Mouse (Mus musculus): ENCODE data around the gene Rgma. TPM values are rescaled to one million over a fixed set of nuclear protein-coding genes. Genes with fewer than 3 reads are reported as not detected.

Rgma gene
- total RNA-seq, 2 experiments from 2014 or later: 44.1 to 48.8 TPM

- DNase-seq: no peak
Measured at GRCm38 (mm10) chr7:73400051-73400916, 25.0 kb downstream of the Rgma start.

DNA sequence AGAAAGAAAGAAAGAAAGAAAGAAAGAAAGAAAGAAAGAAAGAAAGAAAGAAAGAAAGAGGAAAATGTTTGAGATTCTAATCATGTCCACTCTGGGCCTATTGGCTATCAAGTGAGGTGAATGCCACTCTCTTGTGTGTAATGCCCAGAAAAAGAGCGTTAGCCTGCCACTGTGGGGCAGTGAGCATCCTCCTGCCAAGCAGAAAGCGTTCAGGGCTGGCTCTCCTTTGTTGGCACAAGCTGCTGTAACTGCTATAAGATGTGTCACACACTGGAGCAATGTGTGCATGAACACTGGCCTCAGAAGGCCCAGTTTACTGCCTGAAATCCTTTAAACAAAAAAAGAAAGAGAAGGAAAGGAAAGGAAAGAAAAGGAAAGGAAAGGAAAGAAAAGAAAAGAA lies 26.8 kb downstream of the Rgma start:
- DNase-seq: no peak

DNA sequence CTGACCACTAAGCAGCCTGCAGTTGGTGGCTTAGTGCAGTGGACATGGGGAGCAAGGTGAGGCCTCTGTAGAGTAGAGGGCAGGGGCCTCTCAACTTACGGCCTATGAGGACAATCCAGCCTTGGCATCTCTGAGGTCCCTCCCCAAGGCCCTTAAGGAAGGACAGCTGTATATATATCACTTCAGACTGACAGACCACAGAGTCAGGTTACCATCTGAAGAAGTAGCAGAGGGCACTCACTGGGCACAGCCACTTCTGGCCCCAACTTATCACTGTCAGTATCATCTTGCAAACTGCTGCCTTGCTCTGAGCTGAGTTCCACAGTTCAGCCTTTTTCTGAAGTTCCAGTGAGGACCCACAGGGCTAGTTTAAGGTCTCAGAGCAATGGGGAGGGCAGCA lies 27.4 kb downstream of the Rgma start:
- DNase-seq: no peak

- no peak for DNase-seq
Measured at GRCm38 (mm10) chr7:73403538-73403937, 28.2 kb downstream of the Rgma start.

DNA sequence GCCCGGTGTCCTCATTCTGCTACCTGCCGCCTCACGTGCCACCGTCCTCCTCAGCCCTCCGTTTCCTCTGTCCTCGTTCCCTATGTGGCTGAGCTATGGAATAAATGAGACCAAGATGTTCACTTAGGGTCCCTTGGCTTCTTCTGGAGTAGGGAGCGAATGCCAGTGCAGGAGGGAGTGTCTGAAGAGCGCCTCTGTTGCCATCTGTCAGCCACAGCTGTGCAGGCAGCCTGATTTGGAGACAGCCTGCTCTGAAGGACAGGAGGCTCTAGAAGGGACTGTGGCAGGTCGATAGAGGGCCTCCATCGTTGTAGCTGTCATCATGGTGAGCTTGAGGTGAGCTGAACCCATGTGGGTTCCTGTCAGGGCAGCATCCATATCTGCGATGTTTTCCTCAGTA lies 30.2 kb downstream of the Rgma start:
- no peak for DNase-seq

DNA sequence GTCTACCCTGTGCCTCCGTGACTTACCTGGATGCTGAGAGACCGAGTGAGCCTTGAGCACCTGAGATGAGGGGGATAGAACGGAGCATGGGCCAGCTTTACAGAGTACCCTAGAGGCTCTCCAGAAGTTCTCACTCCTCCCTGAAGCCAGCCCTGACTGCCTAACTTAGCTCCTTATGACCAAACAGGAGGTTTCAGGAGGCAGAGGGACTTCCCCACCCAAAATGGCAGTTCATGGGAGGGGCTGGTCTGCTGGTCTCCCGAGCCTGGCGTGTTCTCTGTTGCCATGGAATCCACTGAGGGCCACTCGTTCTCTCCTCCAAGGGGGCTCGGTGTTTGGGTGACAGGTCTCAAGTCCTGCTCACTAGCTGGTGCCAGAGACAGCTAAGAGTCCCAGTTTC lies 36.2 kb downstream of the Rgma start:
- DNase-seq: no peak

DNA sequence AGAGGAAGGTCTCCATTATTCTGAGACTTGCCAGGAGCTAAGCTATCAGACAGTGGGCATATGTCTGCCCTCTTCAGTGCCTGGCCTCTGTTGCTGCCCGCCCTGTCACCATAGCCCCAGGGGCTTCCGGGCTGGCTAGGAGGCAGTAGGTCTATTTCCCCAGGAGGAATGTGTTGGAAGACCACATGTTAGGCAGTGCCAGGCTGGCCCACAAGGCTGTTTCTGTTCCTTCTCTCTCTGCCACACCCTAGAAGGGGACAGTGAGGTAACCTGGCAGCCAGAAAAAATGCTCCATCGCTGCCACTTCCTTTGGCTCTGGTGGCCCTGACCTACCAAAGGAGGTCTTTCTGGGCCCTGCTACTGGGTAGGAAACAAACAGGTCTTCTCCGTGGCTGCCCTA lies 36.7 kb downstream of the Rgma start:
- DNase-seq: no peak

DNA sequence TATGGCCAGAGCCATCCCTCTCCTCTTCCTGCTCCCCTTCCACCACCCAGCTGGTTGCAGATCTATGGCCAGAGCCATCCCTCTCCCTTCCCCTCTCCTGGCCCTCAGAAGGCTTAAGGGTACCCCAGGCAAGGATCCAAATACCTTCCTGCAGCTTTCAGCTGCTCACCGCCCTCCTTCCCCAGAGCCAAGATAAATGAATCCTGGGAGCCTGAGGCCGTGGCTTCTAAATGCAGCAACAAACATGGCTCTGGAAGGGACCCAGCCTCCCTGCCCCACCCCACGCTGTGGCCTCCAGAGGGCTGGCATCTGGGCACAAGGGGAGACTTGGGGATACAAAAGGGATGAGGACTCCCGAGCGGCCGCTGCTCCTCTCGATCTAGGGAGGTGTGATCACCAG lies 37.1 kb downstream of the Rgma start:
- DNase-seq: no peak

DNA sequence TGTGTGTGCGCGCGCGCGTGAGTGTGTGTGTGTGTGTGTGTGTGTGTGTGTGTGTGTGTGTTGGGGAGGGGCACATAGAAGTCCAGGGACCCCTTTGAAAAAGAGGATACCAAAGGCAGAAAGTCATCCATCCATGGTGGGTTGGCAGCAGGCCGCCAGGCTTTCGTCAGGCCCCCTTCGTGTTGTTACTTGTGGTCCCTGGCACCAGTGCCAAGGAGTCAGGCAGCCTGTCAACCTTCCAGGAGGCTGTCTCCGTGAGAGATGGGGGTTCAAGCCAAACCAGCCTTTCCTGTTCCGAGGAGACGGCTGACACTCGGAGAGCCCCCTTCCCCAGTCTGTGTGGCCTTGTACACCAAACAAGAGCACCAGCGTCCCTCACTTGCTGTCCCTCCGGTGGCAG lies 38.9 kb downstream of the Rgma start:
- DNase-seq: no peak

GRCm38 (mm10) chr7:73419375-73419774 lies 44.1 kb downstream of the Rgma start:
- DNase-seq: no peak

DNA sequence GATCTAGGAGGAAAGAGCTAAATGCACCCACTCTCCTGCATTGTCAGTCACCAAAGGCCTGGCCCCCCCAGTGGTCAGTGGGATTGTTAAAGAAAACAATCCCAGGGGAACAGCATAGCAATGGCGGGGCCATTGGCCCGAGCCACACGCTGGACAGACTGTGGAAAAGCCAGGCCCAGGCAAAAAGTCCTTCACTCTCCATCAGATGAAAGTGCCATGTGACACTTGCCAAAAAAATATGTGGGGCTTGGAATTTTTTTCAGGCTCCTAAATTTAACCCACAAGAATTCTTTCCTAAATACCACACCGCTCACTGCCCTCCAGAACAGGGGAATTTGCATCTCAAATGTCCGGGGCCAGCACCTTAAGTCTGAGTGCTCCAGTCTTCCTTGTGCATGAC lies 45.5 kb downstream of the Rgma start:
- DNase-seq: no peak

GRCm38 (mm10) chr7:73421278-73422015 lies 46.1 kb downstream of the Rgma start:
- no peak for DNase-seq

DNA sequence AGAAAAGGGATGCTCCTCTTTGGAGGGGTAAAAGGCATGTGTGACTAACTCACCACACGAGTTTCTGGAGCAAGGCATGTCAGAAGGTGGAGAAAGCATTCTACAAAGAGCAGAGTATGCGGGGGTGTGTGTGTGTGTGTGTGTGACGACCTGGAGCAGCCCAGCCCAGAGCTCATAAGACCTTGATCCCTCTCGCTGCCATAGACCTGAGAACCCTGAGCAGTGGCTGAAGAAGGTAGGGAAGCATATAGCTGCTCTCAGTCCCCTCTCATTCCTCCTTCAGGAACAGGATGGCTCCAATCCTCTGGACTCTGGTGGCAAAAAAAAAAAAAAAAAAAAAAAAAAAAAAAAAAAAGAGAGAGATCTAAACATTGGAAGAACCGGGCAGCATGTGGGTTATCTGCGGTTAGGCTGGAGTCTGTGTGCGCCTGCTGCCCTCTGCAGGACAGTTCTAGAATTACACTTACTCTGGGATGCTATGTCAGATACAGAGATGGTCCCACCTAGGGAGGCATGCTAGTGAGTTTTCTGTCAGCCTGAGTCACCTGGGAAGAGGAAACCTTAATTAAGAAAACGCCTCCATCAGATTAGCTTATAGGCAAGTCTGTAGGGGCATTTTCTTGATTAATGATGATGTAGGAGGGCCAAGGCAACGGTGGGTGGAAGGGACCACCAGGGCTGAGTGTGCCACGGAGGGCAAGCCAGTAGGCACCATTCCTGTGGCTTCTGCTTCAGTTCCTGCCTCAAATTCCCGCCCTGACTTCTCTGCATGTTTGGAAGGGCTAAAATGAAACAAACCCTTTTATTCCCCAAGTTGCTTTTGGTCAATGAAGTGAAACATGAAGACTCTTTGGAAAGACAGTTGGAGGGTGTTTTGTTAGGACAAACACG lies 47.2 kb downstream of the Rgma start:
- peak; percentile 74 to 82 for DNase-seq

- no peak for DNase-seq
Measured at GRCm38 (mm10) chr7:73423236-73423635, 47.9 kb downstream of the Rgma start.

DNA sequence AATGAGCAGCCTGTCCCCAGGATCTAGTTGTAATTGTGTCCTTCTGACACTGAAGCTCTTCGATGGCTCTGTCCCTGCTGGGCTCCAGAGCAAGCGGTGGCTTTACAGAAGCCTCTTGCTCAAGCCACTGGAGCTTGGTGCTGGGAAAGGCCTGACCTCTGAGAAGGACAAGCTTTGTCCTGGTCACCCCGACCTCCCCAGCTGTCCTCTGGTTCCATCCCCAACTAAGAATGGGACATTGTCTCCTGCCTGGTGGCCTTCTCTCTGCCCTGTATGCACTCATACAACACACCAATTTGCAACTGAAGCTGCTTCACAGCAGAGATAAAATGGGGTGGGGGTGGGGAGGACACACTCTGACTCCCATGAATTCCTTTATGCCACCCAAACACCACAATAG lies 48.9 kb downstream of the Rgma start:
- DNase-seq: no peak

- DNase-seq: no peak
Measured at GRCm38 (mm10) chr7:73424705-73425104, 49.4 kb downstream of the Rgma start.

DNA sequence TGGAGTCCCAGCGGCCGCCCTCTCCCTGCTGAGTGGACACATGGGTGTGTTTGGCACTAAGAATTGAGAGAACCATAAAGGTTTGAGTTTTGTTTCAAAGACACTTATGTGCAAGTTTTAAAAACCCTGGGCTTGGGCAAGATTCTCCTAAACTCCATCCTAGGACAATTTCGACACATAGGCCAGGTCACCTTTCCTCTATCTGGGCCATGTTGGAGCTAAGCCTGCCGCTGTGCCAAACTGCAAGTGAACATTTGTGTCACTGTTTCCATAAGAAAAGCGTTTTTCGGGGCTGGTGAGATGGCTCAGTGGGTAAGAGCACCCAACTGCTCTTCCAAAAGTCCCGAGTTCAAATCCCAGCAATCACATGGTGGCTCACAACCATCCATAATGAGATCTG lies 50.1 kb downstream of the Rgma start:
- DNase-seq: no peak

DNA sequence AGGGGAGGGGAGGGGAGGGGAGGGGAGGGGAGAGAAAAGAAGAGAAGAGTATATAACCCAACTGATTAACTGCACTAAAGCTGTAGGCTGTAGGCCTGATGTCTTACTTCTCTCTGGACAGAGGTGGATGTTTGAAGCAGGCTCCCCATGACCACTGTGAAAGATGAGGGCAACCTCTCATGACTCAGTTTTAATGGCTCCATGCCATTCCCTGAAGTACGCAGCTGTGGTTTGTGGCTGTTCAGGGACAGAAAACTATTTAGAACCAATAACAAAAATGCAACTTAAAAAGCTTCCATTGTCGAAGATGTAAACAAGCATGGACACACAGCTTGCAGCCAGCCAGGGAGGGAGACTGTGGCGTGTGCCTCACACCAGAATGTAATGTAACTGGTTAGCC lies 50.9 kb downstream of the Rgma start:
- no peak for DNase-seq

GRCm38 (mm10) chr7:73426752-73427386 lies 51.6 kb downstream of the Rgma start:
- DNase-seq: no peak

- DNase-seq: no peak
Measured at GRCm38 (mm10) chr7:73427794-73428193, 52.5 kb downstream of the Rgma start.

DNA sequence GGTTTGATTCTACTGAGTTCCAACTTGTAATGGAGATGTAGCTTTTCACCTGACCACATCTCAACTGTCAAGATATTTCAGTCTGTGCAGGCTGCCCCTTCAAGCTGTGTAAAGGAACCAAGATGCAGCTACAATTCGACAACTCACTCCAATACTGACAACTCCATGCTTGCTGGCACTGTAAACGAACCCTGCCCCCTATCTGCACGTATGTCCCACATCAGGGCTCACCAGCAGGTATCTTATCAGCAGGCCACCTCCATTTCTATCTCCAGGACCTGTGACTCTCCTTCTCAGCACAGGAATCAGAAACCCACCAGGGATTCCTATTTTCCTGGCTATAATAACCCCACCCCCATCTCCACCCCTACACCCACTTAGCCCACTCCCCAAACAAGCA lies 53.2 kb downstream of the Rgma start:
- no peak for DNase-seq

- DNase-seq: no peak
Measured at GRCm38 (mm10) chr7:73433637-73434335, 58.5 kb downstream of the Rgma start.

Data from layer of hippocampus, postnatal 36 days (tissue).